Mouse (Mus musculus) neutrophil, adult 5-6 weeks (primary cell): ENCODE results near the gene Actl7a. TPM values are rescaled to one million over a fixed set of nuclear protein-coding genes. Genes with fewer than 3 reads are reported as not detected.

Experiments used
- ATAC-seq: fragments of 151-379, 151-347 bp; 2 replicates; pipeline ENCODE4 v1.8.0; 2017; ENCODE audit warnings: mild to moderate bottlenecking, moderate TSS enrichment; ENCODE audit not compliant: insufficient number of reproducible peaks, poor library complexity, low FRiP score, severe bottlenecking; ENCODE audit errors: extremely low read depth
- total RNA-seq: library from RNA; stranded (forward); fragments of 200-1000 nt; gene quantifications from 2 replicates; pipeline ENCODE4 v1.2.3, GENCODE M21; 2017

Actl7a gene
- total RNA-seq, 1 experiment from 2014 or later, result not detected

DNA sequence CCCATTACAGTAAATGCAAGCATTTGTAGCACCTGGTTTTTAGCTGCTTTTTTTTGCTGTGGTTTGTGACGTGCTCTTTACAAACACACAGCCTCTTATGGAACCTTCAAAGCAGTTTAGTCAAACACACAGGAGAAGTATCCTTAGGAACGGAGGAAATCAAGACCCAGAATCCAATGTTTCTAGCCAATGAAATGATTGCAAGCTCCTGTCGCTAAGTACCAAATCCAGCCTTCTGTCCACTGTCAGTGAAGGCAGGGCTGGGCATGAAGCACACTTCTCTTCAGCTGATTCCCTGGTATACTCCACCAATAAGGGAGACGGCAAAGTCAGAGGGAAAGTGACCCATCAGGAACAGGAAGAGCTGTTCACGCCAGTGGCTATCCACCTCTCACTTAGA, 12.8 kb downstream of the Actl7a start:
- ATAC-seq, result no peak

DNA sequence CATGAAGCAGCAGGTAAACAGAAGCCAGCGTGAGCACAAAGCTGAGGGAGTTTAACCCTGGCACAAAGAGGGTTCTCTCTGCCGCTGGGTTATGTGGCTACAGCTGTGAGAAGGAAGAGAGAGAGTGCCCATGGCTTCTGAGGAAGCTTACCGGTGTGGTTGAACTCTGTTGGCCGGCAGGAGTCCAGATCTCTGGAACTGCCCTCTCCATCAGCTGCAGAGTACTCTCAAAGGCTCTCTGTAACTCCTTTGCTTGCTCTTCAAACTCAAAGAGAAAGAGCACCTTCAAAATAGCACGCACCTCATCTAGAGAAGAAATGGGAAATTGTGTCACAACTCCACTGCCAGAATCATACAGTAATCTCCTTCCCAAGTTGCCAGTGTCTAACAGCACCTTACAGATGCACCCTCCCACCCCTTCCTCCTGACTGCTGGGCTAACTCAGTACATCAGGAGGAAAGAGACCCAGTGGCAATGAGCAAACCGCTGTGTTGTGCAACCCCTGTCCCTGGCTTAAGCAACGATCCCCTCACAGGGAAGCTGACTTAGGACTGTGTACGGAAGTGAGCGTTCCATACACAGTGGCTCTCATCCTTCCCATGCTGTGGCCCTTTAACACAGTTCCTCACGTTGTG, 13.9 kb downstream of the Actl7a start:
- ATAC-seq, result peak; percentile 87

- peak; percentile 49; the same call in 1 of the 2 replicates for ATAC-seq
These were observed 14.5 kb downstream of the Actl7a start for GRCm38 (mm10) chr4:56757693-56758092.

DNA sequence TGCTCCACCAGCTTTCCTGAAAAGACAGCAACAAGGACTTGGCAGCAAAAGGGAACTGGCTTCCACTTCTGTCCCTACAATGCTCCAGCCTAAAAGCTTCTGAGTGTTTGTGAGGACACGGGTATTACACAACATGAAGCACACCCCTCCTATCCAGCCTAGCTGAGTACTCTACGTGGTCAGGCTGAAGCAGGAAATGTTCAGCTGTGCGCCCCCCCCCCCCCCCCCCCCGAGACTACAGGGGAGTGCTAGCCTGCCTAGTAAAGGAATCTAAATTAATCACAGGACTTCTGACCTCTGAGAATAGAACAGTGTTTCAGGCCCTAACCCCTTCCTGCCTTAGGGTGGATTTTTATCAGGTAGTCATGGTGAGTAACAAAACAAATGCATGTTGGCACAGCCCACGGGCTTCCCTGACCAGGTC, 24.7 kb downstream of the Actl7a start:
- ATAC-seq, result no peak

- no peak for ATAC-seq
These were observed 25.7 kb downstream of the Actl7a start for GRCm38 (mm10) chr4:56768913-56769312.

DNA sequence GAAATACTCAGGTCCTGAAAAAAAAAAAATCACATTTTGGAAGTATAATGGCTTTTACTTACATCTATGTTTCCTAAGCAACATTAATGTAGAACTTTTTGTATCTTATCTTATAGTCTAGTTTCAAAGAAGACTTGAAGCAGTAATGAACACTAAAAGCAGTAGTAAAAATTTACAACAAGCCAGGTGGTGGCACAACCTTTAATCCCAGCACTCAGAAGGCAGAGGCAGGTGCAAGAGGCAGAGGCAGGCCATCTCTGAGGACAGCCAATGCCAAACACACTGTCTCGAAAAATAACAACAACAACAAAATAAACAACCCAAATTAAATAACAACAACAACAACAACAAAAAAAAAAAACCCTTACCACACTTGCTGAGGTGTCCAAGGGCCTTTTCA, 27.9 kb downstream of the Actl7a start:
- no peak for ATAC-seq

DNA sequence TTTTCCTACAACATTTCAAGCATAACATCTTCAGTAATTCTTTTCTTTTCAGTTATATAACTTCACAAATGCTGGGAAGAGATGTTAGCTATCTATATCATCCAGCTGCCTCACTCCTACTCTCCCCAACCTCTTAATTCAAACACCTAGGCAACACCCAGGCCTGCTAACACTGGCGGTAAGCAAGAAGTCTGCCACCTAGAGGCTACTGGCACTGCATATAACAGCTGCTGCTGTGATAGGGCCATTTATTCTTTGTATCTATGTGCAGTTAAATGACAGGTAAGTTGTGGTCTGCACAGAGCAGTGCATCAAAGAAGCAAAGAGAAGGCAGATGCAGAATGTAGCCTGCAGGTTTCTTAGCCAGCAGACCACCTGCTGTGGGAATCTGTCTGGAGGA, 48.2 kb downstream of the Actl7a start:
- 0 out of 2 replicates have a peak, but pooled peaks have one; percentile 16 for ATAC-seq

Other genes with a start within 250 kb of the Actl7a start
- not detected in 2 replicates for gene Gm26657, start 3.3 kb upstream of the Actl7a start, total RNA-seq
- 2.4 and 2.6 TPM in 2 replicates for gene Actl7b, start 2.0 kb upstream of the Actl7a start, total RNA-seq
- gene Elp1, start 58.9 kb downstream of the Actl7a start, total RNA-seq, result 99.6 and 106 TPM in 2 replicates
- 5.2 and 6.5 TPM in 2 replicates for gene Fam206a, start 58.9 kb downstream of the Actl7a start, total RNA-seq
- 4.1 and 5.0 TPM in 2 replicates for gene Ctnnal1, start 121.8 kb downstream of the Actl7a start, total RNA-seq
- 16.8 and 19.0 TPM in 2 replicates for gene Tmem245, start 204.0 kb downstream of the Actl7a start, total RNA-seq
- gene Frrs1l, start 247.0 kb downstream of the Actl7a start, total RNA-seq, result 0.12 TPM in 1 of 2 replicates, not detected in the other